Mouse (Mus musculus) layer of hippocampus, adult 2 months (tissue): ENCODE measurements at regions not wholly inside any gene's neighbourhood (a gene's known extent, or its start where the extent isn't known, plus 50 kb on each side); places are given as distances from the start of the nearest gene placed in this dataset.

Experiments
- DNase-seq, 2 experiments: peaks; one replicate each; pipeline ENCODE4 v3.0.0; 2022; ENCODE audit warnings: low spot score in 2 of 2
- H3K27ac ChIP-seq: fragments of 200-600 bp; 2 replicates; pipeline ENCODE4 v1.8.1; 2022
- H3K4me3 ChIP-seq: fragments of 200-600 bp; 2 replicates; pipeline ENCODE4 v1.8.1; 2022; ENCODE audit warnings: mild to moderate bottlenecking
- CTCF ChIP-seq: fragments of 200-600 bp; conservative IDR thresholded peaks from 2 replicates; pipeline ENCODE4 v1.8.1; 2022; ENCODE audit warnings: antibody characterized with exemption, mild to moderate bottlenecking, moderate library complexity

DNA sequence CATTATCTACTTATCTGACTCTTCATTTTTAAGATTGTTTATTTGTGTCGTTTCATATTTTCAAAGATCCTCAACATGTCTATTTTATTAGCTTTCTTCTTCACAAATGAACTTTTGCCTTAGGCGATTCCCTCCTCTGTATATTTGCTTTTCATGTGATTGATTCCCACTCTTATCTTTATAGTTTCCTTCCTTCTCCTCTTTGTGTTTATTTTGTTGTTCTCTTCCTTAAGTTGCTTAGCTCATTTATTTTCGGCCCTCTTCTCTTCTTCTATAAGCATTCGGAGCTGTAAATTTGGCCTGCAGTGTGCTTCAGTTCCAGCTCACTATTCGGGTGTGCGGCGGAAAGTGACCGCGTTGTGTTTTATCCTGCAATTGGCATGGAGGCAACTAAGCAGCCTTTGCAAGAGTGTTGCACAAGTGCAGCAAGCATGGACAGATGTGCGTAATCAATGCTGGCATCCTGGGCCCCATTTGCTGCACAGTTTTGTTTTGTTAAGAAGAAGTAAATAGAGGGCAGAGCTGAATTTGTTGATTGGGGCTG, 73.5 kb upstream of the Tcf21 start:
- no peak for TF ChIP-seq CTCF
- H3K4me3 ChIP-seq, result no peak overlapping the region
- DNase-seq, result no peak
- H3K27ac ChIP-seq, result no peak overlapping the region

DNA sequence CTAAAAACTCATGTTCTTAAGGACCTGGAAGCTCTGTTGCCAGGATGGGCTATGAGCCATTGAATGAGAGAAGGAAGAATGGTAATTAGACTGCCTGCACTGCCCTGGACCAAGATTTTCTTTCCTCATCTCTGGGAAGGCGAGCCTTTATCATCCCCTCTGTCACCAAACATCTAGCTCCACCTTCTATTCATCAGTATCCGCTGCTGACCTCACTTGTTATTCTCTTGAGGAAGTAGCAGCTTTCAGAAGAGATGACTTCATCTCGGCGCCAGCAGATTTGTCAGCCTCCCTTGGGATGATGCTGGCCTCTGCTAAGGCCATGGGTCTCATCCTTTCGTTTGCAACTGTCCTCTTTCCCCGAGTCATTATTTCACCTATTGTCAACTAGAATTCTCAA, 67.5 kb upstream of the Tcf21 start:
- no peak for DNase-seq
- no peak overlapping the region for H3K27ac ChIP-seq
- H3K4me3 ChIP-seq, result no peak overlapping the region
- TF ChIP-seq CTCF, result no peak

DNA sequence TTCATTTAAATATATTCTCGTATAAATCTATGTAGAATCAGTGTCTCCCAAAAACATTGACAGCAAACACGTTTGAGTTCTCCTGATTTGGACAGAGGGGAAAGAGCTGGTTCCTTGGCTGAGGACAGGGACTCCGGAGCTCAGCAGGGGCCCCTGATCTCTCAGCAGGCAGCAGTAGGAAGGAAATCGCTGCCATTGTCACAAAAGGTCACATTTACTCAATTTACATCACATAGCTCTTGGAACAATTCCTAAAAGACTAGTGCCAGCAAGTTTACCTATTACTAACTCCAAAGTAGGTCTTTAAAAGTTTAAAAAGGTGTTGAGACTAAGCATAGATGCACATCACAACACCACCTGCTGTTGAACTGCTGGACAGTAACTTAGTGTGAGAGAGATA, 59.7 kb upstream of the Tcf21 start:
- no peak for DNase-seq
- H3K4me3 ChIP-seq, result no peak overlapping the region
- TF ChIP-seq CTCF, result no peak
- no peak overlapping the region for H3K27ac ChIP-seq

DNA sequence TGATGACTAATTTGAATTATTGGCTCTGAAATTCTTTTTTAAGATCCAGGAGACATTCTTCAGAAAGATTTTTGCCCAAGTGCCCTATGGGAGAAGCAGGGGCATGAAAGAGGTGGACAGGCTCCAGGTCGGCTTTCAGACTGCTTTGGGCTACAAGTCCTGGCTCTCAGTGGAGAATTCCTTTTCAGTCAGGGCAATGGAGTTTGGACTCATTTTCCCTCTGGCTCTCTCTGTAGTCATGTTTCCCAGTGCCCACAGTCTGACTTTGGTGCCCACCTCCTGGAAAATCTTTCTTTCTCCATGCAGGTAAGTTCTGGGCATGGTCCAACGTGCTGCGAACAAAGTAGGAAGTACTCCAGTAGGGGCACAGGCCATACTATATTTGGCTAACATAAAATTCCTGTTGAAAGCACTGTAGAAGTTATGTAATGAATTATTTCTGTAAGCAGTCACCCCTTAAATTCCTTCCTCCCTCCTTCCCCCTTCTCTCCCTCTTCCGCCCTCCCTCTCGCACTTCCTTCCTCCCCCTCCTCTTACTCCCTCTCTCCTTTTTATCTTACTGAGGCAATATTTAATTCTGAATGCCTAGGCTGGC, 57.7 kb upstream of the Tcf21 start:
- TF ChIP-seq CTCF, result no peak
- Histone ChIP-seq H3K4me3 (no peak overlapping the region), H3K27ac (no peak overlapping the region)
- DNase-seq, result no peak

DNA sequence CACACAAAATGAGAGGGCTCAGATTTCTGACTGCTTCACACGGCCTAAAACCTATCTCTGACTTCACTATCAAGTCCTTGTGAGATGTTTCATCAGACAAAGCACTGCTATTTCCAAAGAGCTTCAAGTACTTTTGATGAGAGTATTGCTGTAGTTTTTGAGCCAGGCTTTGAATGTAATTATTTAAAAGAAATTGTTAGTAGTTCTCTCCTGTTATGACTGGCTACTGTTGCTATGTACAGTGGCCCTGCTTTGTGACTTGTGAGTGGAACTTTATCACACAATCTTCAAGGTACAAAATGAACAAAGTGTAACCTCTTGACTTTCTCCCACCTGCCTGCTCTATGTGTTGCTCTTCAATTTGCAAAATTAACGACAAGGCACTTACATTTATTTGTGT, 57.1 kb upstream of the Tcf21 start:
- DNase-seq, result no peak
- TF ChIP-seq CTCF, result no peak
- no peak overlapping the region for H3K4me3 ChIP-seq
- no peak overlapping the region for H3K27ac ChIP-seq

DNA sequence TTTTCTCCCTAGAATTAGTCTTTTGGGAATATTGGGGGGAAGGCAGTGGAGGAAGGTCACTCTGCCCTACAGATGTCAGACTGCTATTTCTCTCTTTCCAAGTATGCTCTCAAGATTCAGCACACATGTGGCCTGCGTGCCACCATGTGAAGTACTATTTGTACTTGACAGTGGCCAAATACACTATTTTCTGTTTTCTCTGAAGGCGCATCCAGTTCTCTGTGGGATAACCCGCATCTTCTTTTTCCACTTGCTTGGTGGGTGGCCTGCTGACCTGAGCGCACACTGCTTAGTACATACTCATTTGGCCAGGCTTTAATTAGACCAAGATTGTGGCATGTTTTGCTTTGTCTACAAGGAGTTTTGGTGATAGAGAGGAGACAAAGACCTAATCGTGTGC, 55.7 kb upstream of the Tcf21 start:
- Histone ChIP-seq H3K4me3 (no peak overlapping the region), H3K27ac (no peak overlapping the region)
- no peak for DNase-seq
- TF ChIP-seq CTCF, result no peak

DNA sequence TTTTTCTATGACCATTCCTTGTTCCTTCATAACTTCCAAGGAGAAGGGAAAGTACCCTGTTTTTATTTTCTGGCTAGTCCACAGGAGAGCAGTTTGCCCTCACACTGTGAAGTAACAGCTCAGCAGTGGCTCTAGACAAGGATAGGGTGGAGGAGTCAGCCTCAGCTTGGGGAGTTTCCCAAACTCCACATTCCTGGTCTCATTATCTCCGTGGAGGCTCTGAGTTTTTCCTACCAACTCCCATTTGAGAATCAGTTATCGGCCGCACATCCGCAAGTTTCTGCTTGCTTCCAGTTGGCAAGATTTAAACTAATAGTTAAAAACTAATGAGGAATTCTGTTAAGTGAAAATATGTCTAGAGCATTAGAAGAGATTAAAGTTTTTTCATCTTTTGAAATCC, 55.2 kb upstream of the Tcf21 start:
- no peak for DNase-seq
- H3K27ac ChIP-seq, result no peak overlapping the region
- TF ChIP-seq CTCF, result no peak
- no peak overlapping the region for H3K4me3 ChIP-seq
